Mouse (Mus musculus): ENCODE measurements at regions not wholly inside any gene's neighbourhood (a gene's known extent, or its start where the extent isn't known, plus 50 kb on each side); places are given as distances from the start of the nearest gene placed in this dataset.

DNA sequence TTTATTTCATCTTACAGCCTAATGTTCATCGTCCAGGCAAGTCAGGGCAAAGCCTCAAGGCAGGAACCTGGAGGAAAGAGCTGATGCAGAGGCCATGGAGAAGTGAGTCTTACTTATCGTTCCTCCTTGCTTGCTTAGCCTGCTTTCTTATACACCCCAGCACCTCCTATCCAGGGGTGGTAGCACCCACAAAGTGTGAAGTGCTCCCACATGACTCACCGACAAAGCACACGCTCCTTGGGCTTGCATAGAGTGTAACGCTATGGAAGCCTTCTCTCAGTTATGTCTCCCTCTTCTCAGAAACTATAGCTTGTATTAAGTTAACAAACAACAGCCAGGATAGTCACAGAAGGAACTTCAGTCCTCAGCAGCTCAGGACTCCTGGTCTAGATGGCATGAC, 225.4 kb downstream of the Rpl10-ps3 start:
- no peak overlapping the region for H3K4me2 ChIP-seq (ENCODE audit: low read length)
- no peaks in the 10 kb centered on the region for H3K36me3 ChIP-seq (ENCODE audit: control insufficient read depth, insufficient read depth, low read length)
- H3K9me3 ChIP-seq (replicated peaks; ENCODE audit: control insufficient read depth, low read length): no peaks in the 10 kb centered on the region
- H3K4me1 ChIP-seq (ENCODE audit: control insufficient read depth, insufficient read depth, low read length): peaks cover 7% of the 10 kb centered on the region; the same call in 1 of the 2 replicates
- WGBS: 91% methylated on average over 5 of the region's 5 CpGs
- H3K27ac ChIP-seq (ENCODE audit: low read depth, low read length): no peak overlapping the region
- DNase-seq (ENCODE audit: low spot score) (no peak), ATAC-seq (no peak)
- H3K4me3 ChIP-seq (ENCODE audit: low read depth, low read length): no peak overlapping the region
- H3K27me3 ChIP-seq (replicated peaks; ENCODE audit: control insufficient read depth, insufficient read depth, low read length): no peaks in the 10 kb centered on the region
- no peak overlapping the region for H3K9ac ChIP-seq (ENCODE audit: low read length)

DNA sequence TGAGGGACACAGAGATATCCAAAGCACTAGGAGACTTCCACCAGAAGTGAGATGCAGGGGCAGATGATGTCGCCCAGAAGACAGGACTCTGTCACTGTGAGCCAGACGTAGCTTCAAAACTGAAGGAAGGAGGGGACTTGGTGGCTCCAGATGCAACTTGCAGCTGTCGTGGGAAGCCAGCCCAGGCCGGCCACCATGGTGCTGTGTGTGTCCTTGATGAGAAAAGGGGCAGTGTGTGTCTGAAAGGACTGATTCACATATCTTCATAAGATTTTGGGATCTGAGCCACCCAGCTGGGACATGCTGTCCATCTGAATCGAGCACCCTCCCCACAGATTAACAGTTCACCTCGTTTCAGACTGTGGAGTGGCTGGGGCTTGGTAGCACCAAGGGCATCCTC, 226.2 kb downstream of the Rpl10-ps3 start:
- WGBS: 78% methylated on average over 6 of the region's 6 CpGs
- ATAC-seq (no peak), DNase-seq (ENCODE audit: low spot score) (no peak)
- Histone ChIP-seq H3K27me3 (replicated peaks; ENCODE audit: control insufficient read depth, insufficient read depth, low read length) (no peaks in the 10 kb centered on the region), H3K4me3 (ENCODE audit: low read depth, low read length) (no peak overlapping the region), H3K9me3 (replicated peaks; ENCODE audit: control insufficient read depth, low read length) (no peaks in the 10 kb centered on the region), H3K4me1 (ENCODE audit: control insufficient read depth, insufficient read depth, low read length) (peaks cover 4% of the 10 kb centered on the region; the same call in 1 of the 2 replicates), H3K36me3 (ENCODE audit: control insufficient read depth, insufficient read depth, low read length) (no peaks in the 10 kb centered on the region), H3K9ac (ENCODE audit: low read length) (no peak overlapping the region), H3K4me2 (ENCODE audit: low read length) (no peak overlapping the region), H3K27ac (ENCODE audit: low read depth, low read length) (no peak overlapping the region)

DNA sequence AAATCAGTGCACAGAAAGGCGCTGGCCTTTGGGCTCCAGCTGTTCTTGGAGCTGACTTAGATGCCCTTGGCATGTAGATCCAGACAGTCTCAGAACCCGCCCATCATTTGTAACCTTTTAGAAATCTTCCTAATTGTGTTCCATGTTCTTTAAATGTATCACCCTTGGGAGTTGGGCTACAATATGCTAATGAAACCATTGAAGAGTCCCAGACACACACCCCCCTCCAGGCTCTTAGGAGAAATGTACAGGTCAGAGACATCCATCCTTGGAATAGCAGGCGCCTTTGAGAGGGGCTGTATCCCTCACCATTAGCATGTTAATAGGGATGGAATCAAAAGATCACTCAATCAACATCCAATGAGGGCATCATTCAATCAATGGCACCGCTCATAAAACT, 238.2 kb downstream of the Rpl10-ps3 start:
- no peak overlapping the region for H3K9ac ChIP-seq (ENCODE audit: low read length)
- no peaks in the 10 kb centered on the region for H3K9me3 ChIP-seq (replicated peaks; ENCODE audit: control insufficient read depth, low read length)
- no peak overlapping the region for H3K4me2 ChIP-seq (ENCODE audit: low read length)
- no peak overlapping the region for H3K27ac ChIP-seq (ENCODE audit: low read depth, low read length)
- H3K4me1 ChIP-seq (ENCODE audit: control insufficient read depth, insufficient read depth, low read length): no peaks in the 10 kb centered on the region; the same call in 1 of the 2 replicates
- H3K4me3 ChIP-seq (ENCODE audit: low read depth, low read length): no peak overlapping the region
- H3K36me3 ChIP-seq (ENCODE audit: control insufficient read depth, insufficient read depth, low read length): no peaks in the 10 kb centered on the region
- DNase-seq (ENCODE audit: low spot score) (peak; percentile 34), ATAC-seq (peak; percentile 54; the same call in 1 of the 2 replicates)
- H3K27me3 ChIP-seq (replicated peaks; ENCODE audit: control insufficient read depth, insufficient read depth, low read length): no peaks in the 10 kb centered on the region
- 18% methylated on average over 4 of the region's 4 CpGs for WGBS

DNA sequence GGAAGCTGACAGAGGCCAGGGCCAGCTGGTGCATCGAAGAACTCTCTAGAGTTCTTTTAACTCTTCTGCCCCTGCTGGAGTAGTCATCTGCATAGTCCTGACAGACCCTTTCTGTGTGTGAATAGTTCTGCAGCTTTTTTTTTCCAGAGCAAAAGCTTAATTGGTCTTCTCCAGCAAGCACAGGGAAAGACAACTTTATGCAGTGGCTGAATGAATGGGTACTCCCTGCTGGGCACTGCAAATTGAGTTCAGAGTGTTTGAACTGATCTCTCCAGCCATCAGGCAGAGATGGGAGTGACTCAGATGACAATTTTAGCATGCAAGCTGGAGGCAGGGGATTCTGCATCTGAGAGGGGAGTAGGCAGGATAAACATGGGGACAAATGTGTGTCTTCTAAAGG, 242.0 kb downstream of the Rpl10-ps3 start:
- Histone ChIP-seq H3K9me3 (replicated peaks; ENCODE audit: control insufficient read depth, low read length) (no peaks in the 10 kb centered on the region), H3K4me2 (ENCODE audit: low read length) (no peak overlapping the region), H3K36me3 (ENCODE audit: control insufficient read depth, insufficient read depth, low read length) (no peaks in the 10 kb centered on the region), H3K4me1 (ENCODE audit: control insufficient read depth, insufficient read depth, low read length) (no peaks in the 10 kb centered on the region; the same call in 1 of the 2 replicates), H3K4me3 (ENCODE audit: low read depth, low read length) (no peak overlapping the region), H3K27ac (ENCODE audit: low read depth, low read length) (no peak overlapping the region), H3K27me3 (replicated peaks; ENCODE audit: control insufficient read depth, insufficient read depth, low read length) (no peaks in the 10 kb centered on the region), H3K9ac (ENCODE audit: low read length) (no peak overlapping the region)
- ATAC-seq (no peak), DNase-seq (ENCODE audit: low spot score) (no peak)
- 11% methylated on average over 1 of the region's 1 CpGs for WGBS

DNA sequence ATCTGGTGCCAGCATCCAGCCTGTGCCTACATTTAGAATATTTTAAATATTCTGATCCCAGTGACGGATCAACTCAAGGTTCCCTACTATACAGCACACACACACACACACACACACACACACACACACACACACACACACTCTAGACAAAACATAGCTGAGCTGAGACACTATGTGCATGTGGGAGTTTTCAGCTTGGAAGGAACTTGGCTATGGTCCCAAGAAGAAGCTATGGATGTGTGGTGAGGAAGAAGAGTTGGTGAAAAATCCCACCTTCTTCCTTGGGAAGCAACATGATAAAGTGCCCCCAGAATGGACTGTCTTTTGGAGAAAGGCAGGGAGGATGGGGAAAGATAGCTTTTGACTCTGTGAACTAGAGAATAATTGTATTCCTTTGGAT, 243.7 kb downstream of the Rpl10-ps3 start:
- Histone ChIP-seq H3K9ac (ENCODE audit: low read length) (no peak overlapping the region), H3K27me3 (replicated peaks; ENCODE audit: control insufficient read depth, insufficient read depth, low read length) (no peaks in the 10 kb centered on the region), H3K9me3 (replicated peaks; ENCODE audit: control insufficient read depth, low read length) (no peaks in the 10 kb centered on the region), H3K36me3 (ENCODE audit: control insufficient read depth, insufficient read depth, low read length) (no peaks in the 10 kb centered on the region), H3K4me1 (ENCODE audit: control insufficient read depth, insufficient read depth, low read length) (no peaks in the 10 kb centered on the region), H3K4me2 (ENCODE audit: low read length) (no peak overlapping the region), H3K27ac (ENCODE audit: low read depth, low read length) (no peak overlapping the region), H3K4me3 (ENCODE audit: low read depth, low read length) (no peak overlapping the region)
- WGBS: 81% methylated on average over 1 of the region's 1 CpGs
- no peak for DNase-seq (ENCODE audit: low spot score)
- no peak for ATAC-seq

DNA sequence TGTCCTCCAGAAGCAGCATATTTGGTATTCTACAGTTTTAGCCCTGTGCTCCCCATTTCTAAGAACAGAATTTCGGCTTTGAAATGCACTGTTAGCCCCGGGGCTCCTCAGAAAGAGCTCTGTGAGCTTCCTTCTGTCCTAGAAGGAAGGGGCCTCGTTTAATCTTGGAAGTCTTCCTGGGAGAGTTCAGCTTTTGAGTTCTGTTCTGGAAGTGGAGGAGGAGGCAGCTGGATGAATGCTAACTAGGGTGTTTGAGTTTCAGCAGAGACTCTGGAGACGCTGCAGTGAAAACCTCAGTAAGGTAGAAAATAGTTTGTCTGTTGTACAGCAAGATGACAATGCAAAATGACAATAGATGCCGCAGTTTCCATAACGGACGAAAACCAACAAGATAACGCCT, 253.8 kb downstream of the Rpl10-ps3 start:
- no peaks in the 10 kb centered on the region for H3K27me3 ChIP-seq (replicated peaks; ENCODE audit: control insufficient read depth, insufficient read depth, low read length)
- no peak overlapping the region for H3K4me3 ChIP-seq (ENCODE audit: low read depth, low read length)
- WGBS: 79% methylated on average over 8 of the region's 8 CpGs
- H3K27ac ChIP-seq (ENCODE audit: low read depth, low read length): no peak overlapping the region
- H3K9ac ChIP-seq (ENCODE audit: low read length): no peak overlapping the region
- H3K9me3 ChIP-seq (replicated peaks; ENCODE audit: control insufficient read depth, low read length): no peaks in the 10 kb centered on the region
- no peaks in the 10 kb centered on the region for H3K36me3 ChIP-seq (ENCODE audit: control insufficient read depth, insufficient read depth, low read length)
- H3K4me2 ChIP-seq (ENCODE audit: low read length): no peak overlapping the region
- no peaks in the 10 kb centered on the region for H3K4me1 ChIP-seq (ENCODE audit: control insufficient read depth, insufficient read depth, low read length)
- ATAC-seq (no peak), DNase-seq (ENCODE audit: low spot score) (no peak)

DNA sequence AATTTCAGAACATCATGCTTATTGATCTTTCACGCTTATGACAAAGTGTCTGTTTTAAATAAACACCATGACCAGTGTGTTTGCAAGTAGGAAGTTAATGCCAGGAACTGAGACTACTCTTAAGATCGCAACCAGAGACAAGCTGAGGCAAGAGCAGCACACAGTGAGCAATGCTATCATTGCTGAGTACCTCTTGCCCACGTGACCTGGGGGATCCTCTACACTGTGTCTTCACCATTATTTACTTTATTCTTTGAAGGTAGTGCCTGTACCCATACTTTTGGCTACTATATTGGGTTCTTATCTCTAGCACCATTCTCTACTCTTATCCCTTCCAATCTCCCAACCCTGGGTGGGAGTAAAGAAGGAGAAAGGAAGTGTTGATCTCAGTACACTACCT, 254.9 kb downstream of the Rpl10-ps3 start:
- Histone ChIP-seq H3K27ac (ENCODE audit: low read depth, low read length) (no peak overlapping the region), H3K4me3 (ENCODE audit: low read depth, low read length) (no peak overlapping the region), H3K4me1 (ENCODE audit: control insufficient read depth, insufficient read depth, low read length) (no peaks in the 10 kb centered on the region), H3K9ac (ENCODE audit: low read length) (no peak overlapping the region), H3K36me3 (ENCODE audit: control insufficient read depth, insufficient read depth, low read length) (no peaks in the 10 kb centered on the region), H3K27me3 (replicated peaks; ENCODE audit: control insufficient read depth, insufficient read depth, low read length) (no peaks in the 10 kb centered on the region), H3K9me3 (replicated peaks; ENCODE audit: control insufficient read depth, low read length) (no peaks in the 10 kb centered on the region), H3K4me2 (ENCODE audit: low read length) (no peak overlapping the region)
- WGBS: 85% methylated on average over 3 of the region's 3 CpGs
- ATAC-seq: no peak
- DNase-seq (ENCODE audit: low spot score): no peak

DNA sequence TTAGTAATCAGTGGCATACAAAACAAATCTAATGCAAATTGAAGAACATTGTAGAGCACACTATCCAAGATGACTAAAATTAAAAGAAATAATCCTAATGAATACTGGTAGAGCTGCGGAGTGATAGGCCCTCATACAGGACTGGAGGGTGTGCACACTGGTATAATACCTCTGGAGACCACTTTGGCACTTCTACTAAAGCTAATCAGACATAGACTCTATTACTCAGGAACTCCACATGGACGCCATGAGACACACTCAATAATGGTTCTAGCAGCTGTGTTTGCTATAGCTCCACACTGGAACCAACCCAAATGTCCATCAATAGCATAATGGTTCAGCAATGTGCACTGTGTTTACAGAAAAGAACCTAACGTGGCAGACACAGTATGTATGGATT, 264.6 kb downstream of the Rpl10-ps3 start:
- ATAC-seq: peak; percentile 60
- Histone ChIP-seq H3K27ac (ENCODE audit: low read depth, low read length) (no peak overlapping the region), H3K9ac (ENCODE audit: low read length) (no peak overlapping the region), H3K36me3 (ENCODE audit: control insufficient read depth, insufficient read depth, low read length) (no peaks in the 10 kb centered on the region), H3K4me1 (ENCODE audit: control insufficient read depth, insufficient read depth, low read length) (no peaks in the 10 kb centered on the region), H3K4me3 (ENCODE audit: low read depth, low read length) (no peak overlapping the region), H3K27me3 (replicated peaks; ENCODE audit: control insufficient read depth, insufficient read depth, low read length) (no peaks in the 10 kb centered on the region), H3K4me2 (ENCODE audit: low read length) (no peak overlapping the region), H3K9me3 (replicated peaks; ENCODE audit: control insufficient read depth, low read length) (no peaks in the 10 kb centered on the region)
- WGBS: 47% methylated on average over 3 of the region's 3 CpGs
- DNase-seq (ENCODE audit: low spot score): peak; percentile 61

DNA sequence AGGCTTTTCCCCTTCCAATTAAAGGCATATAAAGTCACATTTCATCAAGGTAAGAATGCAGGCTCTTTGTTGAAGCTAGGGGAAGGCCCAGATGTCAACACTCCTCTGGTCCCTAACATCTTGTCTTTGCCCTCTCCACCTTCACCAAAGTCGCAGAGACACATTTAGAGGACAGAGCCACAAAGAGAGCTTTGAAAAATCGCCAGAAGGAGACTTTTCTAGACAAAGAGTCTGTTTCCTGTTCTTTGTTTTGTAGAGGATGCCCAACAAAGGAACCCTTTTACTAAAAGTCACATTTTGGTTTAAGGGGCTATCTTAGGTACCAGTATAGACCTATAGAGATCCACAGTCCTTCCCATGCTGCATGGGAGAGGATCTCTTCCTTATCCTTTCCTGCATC, 269.9 kb upstream of the Ncam1 start:
- WGBS: 64% methylated on average over 2 of the region's 2 CpGs
- Histone ChIP-seq H3K36me3 (ENCODE audit: control insufficient read depth, insufficient read depth, low read length) (no peaks in the 10 kb centered on the region), H3K9ac (ENCODE audit: low read length) (no peak overlapping the region), H3K9me3 (replicated peaks; ENCODE audit: control insufficient read depth, low read length) (no peaks in the 10 kb centered on the region), H3K4me3 (ENCODE audit: low read depth, low read length) (no peak overlapping the region), H3K27ac (ENCODE audit: low read depth, low read length) (no peak overlapping the region), H3K4me2 (ENCODE audit: low read length) (no peak overlapping the region), H3K27me3 (replicated peaks; ENCODE audit: control insufficient read depth, insufficient read depth, low read length) (no peaks in the 10 kb centered on the region), H3K4me1 (ENCODE audit: control insufficient read depth, insufficient read depth, low read length) (0 out of 2 replicates have a peak, but pooled peaks cover 6% of the 10 kb centered on the region)
- no peak for ATAC-seq
- no peak for DNase-seq (ENCODE audit: low spot score)
